Mouse (Mus musculus): ENCODE measurements around the gene Lrp8.

The Lrp8 gene

GRCm38 (mm10) chr4:107899211-107899927, 97.3 kb downstream of the Lrp8 start:
- Histone ChIP-seq H3K27me3 (ENCODE audit: control insufficient read depth, insufficient read depth, low read length, poor library complexity, severe bottlenecking) (no peaks in the 10 kb centered on the region), H3K36me3 (ENCODE audit: control insufficient read depth, insufficient read depth, low read length, poor library complexity, severe bottlenecking) (no peaks in the 10 kb centered on the region; the same call in 1 of the 2 replicates)
- DNase-seq (ENCODE audit: low read depth, low spot score): no peak

GRCm38 (mm10) chr4:107900206-107900605, 98.1 kb downstream of the Lrp8 start:
- no peak for DNase-seq (ENCODE audit: low read depth, low spot score)
- H3K36me3 ChIP-seq (ENCODE audit: control insufficient read depth, insufficient read depth, low read length, poor library complexity, severe bottlenecking): no peaks in the 10 kb centered on the region; the same call in 1 of the 2 replicates
- no peaks in the 10 kb centered on the region for H3K27me3 ChIP-seq (ENCODE audit: control insufficient read depth, insufficient read depth, low read length, poor library complexity, severe bottlenecking)

- no peak for DNase-seq (ENCODE audit: low read depth, low spot score)
- no peaks in the 10 kb centered on the region for H3K27me3 ChIP-seq (ENCODE audit: control insufficient read depth, insufficient read depth, low read length, poor library complexity, severe bottlenecking)
- H3K36me3 ChIP-seq (ENCODE audit: control insufficient read depth, insufficient read depth, low read length, poor library complexity, severe bottlenecking): no peaks in the 10 kb centered on the region
These were observed 102.2 kb downstream of the Lrp8 start for GRCm38 (mm10) chr4:107904252-107904651.

- 0 out of 2 replicates have a peak, but pooled peaks cover 2% of the 10 kb centered on the region for H3K36me3 ChIP-seq (ENCODE audit: control insufficient read depth, insufficient read depth, low read length, poor library complexity, severe bottlenecking)
- DNase-seq (ENCODE audit: low read depth, low spot score): no peak
- no peaks in the 10 kb centered on the region for H3K27me3 ChIP-seq (ENCODE audit: control insufficient read depth, insufficient read depth, low read length, poor library complexity, severe bottlenecking)
These were observed 104.5 kb downstream of the Lrp8 start for GRCm38 (mm10) chr4:107906561-107906960.

GRCm38 (mm10) chr4:107910020-107910419, 108.0 kb downstream of the Lrp8 start:
- Histone ChIP-seq H3K27me3 (ENCODE audit: control insufficient read depth, insufficient read depth, low read length, poor library complexity, severe bottlenecking) (no peaks in the 10 kb centered on the region), H3K36me3 (ENCODE audit: control insufficient read depth, insufficient read depth, low read length, poor library complexity, severe bottlenecking) (peaks cover 3% of the 10 kb centered on the region; the same call in 1 of the 2 replicates)

GRCm38 (mm10) chr4:107920336-107920735, 118.3 kb downstream of the Lrp8 start:
- no peaks in the 10 kb centered on the region for H3K36me3 ChIP-seq (ENCODE audit: control insufficient read depth, insufficient read depth, low read length, poor library complexity, severe bottlenecking)
- no peak for DNase-seq (ENCODE audit: low read depth, low spot score)
- H3K27me3 ChIP-seq (ENCODE audit: control insufficient read depth, insufficient read depth, low read length, poor library complexity, severe bottlenecking): no peaks in the 10 kb centered on the region

More at GRCm38 (mm10) chr4:107910020-107910419, 108.0 kb downstream of the Lrp8 start:
- no peak for DNase-seq (ENCODE audit: low read depth, low spot score)

- no peak for DNase-seq (ENCODE audit: low read depth, low spot score)
- no peaks in the 10 kb centered on the region for H3K27me3 ChIP-seq (ENCODE audit: control insufficient read depth, insufficient read depth, low read length, poor library complexity, severe bottlenecking)
- no peaks in the 10 kb centered on the region for H3K36me3 ChIP-seq (ENCODE audit: control insufficient read depth, insufficient read depth, low read length, poor library complexity, severe bottlenecking)
These were observed 119.2 kb downstream of the Lrp8 start for GRCm38 (mm10) chr4:107921152-107921695.

- no peak for DNase-seq (ENCODE audit: low read depth, low spot score)
- H3K36me3 ChIP-seq (ENCODE audit: control insufficient read depth, insufficient read depth, low read length, poor library complexity, severe bottlenecking): no peaks in the 10 kb centered on the region
- H3K27me3 ChIP-seq (ENCODE audit: control insufficient read depth, insufficient read depth, low read length, poor library complexity, severe bottlenecking): no peaks in the 10 kb centered on the region
These were observed 119.9 kb downstream of the Lrp8 start for GRCm38 (mm10) chr4:107921952-107922351.

- H3K27me3 ChIP-seq (ENCODE audit: control insufficient read depth, insufficient read depth, low read length, poor library complexity, severe bottlenecking): no peaks in the 10 kb centered on the region
These were observed 121.2 kb downstream of the Lrp8 start, which contains the start of gene Cpt2 for GRCm38 (mm10) chr4:107923145-107923802. TSS of gene Cpt2 (minus strand) at chr4:107923610.

GRCm38 (mm10) chr4:107923803-107924194, 121.7 kb downstream of the Lrp8 start:
- Histone ChIP-seq H3K27me3 (ENCODE audit: control insufficient read depth, insufficient read depth, low read length, poor library complexity, severe bottlenecking) (no peaks in the 10 kb centered on the region), H3K36me3 (ENCODE audit: control insufficient read depth, insufficient read depth, low read length, poor library complexity, severe bottlenecking) (no peaks in the 10 kb centered on the region)
- DNase-seq (ENCODE audit: low read depth, low spot score): no peak

More at GRCm38 (mm10) chr4:107923145-107923802, 121.2 kb downstream of the Lrp8 start, which contains the start of gene Cpt2:
- H3K36me3 ChIP-seq (ENCODE audit: control insufficient read depth, insufficient read depth, low read length, poor library complexity, severe bottlenecking): no peaks in the 10 kb centered on the region
- DNase-seq (ENCODE audit: low read depth, low spot score): peak; percentile 96
